Mouse (Mus musculus) layer of hippocampus, postnatal 10 days (tissue): Measurements from ENCODE around the gene Ppa2. TPM values are rescaled to one million over a fixed set of nuclear protein-coding genes. Genes with fewer than 3 reads are reported as not detected.

Experiments
- DNase-seq, 2 experiments: peaks; one replicate each; pipeline ENCODE4 v3.0.0; 2021; ENCODE audit warnings: low spot score in 2 of 2
- total RNA-seq, 2 experiments: library from RNA; stranded (reverse); gene quantifications; 2 replicates each; pipeline ENCODE4 v1.2.3; 2021

Gene Ppa2
- total RNA-seq, 2 experiments from 2014 or later: 45.2 to 48.6 TPM

DNA sequence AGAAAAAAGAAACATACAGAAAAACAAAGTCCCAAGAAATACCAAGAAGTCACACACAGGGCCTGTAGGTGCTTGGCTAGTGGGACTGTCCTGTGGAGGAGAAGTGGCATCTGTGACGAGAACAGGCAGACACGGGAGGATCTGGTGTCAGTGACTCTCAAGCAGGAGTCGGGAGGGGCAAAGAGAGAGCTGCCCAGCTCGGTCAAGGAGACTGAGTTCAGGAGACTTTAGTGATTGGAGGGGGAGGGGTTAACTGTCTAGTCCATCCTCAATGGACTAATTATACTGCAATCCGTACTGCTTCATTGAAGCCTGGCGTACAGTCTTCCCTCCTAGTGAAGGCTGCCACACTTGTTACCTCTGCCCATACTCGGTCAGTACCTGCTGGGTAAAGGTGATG lies 77.4 kb downstream of the Ppa2 start:
- no peak for DNase-seq

DNA sequence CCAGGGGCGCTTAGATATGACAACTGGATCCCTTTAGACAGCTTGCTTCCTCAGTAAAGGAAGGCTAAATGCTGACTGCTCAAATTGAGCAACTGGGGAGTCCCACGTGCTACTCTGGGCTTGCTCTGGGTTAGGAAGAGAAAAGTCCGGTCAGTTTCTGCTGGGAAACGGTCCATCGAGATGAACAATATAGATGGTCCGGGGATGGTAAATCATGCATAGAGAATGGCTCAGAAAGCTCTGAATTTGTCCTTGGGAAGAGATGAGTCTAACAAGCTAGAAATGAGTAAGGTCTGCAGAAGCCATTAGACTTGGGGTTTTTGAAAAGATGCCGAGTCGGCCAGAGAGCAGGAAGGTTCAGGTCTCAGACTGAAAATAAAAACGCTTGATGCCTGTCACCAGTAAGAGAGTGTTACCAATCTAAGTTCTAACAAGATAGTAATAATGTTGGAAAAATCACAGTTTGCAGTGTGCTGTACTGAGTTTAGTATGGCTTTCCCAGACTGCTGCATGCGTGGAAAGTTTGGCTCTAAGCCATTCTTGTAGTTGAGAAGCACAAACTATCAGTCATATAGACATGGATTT lies 80.0 kb downstream of the Ppa2 start:
- no peak for DNase-seq

DNA sequence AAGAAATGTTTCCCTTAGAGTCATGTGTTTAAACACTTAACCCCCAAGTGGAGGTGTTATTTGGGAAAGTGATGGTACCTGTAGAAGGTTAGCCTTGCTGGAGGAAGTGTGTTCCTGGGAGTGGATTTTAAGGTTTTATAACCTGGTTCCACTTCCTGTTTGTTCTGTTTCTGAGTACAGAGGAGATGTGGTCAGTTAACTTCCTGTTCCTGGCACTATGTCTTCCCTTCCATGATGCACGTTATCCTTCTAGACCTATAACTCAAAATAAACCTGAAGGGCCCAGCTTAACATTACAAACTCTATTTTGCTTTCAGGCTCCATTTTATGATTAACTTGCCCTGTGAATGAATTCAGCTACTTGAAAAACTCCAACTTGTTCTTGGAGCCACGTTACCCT lies 84.6 kb downstream of the Ppa2 start:
- no peak for DNase-seq

DNA sequence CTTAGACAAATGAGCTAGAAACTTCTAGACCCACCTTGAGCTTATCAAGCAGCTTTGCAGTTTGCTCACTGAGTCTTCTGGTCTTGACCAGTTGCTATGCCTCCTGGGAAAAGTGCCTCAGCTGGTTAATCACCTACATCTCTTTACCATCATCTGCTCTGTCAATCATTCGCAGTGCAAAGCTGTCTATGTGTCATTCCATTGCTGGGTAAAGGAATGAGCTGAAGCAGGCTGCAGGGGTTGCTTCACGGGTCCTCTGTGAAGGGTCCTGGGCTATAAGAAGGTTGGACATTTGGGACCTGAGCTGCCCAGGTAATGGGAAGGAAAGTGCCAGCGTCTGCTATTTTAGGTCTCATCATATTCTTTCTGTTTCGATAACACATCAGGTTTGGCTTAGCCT lies 93.9 kb downstream of the Ppa2 start:
- DNase-seq: no peak

DNA sequence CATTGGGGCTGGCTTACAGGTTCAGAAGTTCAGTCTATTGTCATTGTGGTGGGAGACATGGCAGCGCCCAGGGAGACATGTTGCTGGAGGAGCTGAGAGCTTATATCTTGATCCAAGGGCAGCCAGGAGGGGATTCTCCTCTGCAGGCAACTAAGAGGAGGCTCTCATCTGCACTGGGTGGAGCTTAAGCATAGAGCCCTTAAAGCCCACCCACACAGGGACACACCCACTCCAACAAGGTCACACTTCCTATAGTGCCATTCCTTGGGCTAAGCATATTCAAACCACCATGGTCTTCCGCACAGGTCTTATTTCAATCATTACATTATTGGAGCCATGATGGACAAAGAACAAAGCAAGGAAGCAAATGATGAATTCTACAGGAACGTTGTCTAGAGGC lies 95.7 kb downstream of the Ppa2 start:
- DNase-seq: no peak

DNA sequence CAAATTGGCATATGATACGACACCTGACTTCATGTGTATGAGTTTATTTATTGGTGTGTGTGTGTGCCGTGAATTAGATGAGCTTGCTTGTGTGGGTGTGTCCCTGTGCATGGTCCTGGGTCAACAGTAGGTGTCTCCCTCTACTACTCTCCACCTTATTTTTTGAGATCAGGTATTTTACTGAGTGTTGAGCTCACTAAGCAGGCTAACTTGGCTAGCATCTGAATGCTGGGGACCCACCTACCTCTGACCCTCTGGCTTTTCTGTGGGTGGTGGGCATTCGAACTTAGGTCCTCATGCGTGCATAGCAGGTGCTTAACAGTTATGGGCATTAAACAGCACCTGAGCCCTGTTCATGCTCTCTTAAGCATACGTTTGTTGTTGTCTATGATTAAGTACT lies 96.3 kb downstream of the Ppa2 start:
- DNase-seq: no peak

DNA sequence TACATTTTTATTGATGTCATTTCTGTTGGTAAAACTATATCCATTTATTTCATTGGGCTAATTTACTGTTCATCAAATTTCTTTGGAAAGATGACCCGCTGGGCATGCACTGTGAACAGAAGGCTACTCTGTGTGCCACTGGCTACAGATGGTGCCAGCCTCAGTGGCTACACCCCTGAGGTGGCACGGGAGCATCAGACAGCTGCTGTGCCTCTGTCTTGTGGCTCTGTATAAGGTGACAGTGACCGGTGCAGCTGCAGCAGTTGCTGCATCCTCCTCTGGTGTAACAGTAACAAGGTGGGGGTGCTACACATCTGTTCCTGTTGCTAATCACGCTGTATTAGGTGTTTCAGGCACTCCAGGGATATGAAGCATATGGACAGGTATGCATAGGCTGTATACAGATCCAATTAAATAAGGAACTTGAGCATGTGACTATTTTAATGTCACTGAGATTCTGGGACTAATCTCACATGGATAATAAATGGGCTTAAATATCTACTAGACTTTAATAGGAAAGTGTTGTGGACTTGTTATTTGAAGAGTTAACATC lies 101.3 kb downstream of the Ppa2 start:
- DNase-seq: no peak

DNA sequence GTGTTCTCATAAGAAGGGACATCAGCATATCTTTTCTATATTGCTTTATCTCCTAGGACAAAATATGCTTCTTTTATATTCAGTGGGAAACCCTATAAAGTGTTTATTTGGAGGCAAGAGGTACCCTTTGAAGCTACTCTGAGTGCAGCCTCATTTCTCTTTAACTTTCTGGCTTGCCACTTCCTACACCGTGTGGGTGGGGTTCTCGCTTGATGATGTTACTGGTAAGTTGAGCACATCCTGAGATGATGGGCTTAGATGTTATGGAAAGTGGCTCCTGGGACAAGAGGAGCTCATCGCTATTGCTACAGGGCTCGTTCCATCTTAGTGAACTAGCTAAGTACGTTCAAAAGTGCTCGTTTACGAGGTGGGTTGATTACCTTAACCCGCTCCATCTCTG lies 101.9 kb downstream of the Ppa2 start:
- no peak for DNase-seq

DNA sequence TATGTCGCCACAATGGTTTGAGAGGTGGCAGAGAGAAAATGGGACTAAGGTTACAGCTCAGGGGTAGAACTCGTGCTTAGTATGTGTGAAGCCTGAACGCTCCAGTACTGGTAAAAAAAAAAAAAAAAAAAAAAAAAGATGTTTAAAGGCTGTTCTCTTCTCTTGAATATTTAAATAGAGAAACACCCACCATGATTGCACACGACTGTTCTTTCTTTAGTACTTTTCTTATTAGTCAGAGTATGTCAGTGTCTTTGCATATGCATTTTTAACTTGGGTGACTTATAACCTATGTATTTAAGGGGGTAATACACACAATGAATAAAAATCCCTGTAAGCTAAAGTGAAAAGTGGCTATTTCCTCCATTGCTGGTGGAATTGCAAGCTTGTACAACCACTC lies 104.8 kb downstream of the Ppa2 start:
- no peak for DNase-seq

DNA sequence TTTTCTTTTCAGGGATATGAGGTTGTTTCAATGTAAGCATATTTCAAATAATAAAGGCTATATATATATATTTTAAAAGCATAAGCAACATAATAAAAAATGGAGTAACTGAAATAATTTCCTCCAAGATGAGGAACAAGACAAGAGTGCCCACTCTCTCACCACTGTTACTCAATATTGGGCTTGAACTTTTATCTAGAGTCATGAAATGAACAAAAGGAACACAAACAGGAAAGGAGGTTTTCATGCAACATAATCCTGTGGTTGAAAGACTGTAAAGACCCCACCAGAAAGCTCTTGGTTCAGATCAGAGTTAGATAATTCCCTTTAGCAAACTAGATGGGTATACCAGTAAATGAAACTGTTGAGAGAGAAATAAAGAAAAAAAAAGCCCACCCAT lies 113.2 kb downstream of the Ppa2 start:
- DNase-seq: no peak

Other genes with a start within 250 kb of the Ppa2 start
- 10 to 100 TPM; 10.1 to 11.1 TPM for gene Ints12, start 218.3 kb upstream of the Ppa2 start, total RNA-seq
- gene Gstcd, start 218.1 kb upstream of the Ppa2 start, total RNA-seq: 10 to 100 TPM in 1 of 2 experiments, 1 to 10 TPM in 1; 8.7 to 11.0 TPM
- under 1 TPM in 1 of 2 experiments, not detected in 1; 0.29 TPM for gene Arhgef38, start 75.2 kb upstream of the Ppa2 start, total RNA-seq
- 10 to 100 TPM; 56.6 to 63.4 TPM for gene Tet2, start 235.0 kb downstream of the Ppa2 start, total RNA-seq